Mouse (Mus musculus) CD4-positive helper T cell, adult 2 months (primary cell): Measurements from ENCODE around the gene Lef1.

Experiments
- DNase-seq: peaks from one replicate; pipeline ENCODE4 v3.0.0-alpha.2; 2012; ENCODE audit warnings: low read depth, missing footprints, low spot score

The Lef1 gene

DNA sequence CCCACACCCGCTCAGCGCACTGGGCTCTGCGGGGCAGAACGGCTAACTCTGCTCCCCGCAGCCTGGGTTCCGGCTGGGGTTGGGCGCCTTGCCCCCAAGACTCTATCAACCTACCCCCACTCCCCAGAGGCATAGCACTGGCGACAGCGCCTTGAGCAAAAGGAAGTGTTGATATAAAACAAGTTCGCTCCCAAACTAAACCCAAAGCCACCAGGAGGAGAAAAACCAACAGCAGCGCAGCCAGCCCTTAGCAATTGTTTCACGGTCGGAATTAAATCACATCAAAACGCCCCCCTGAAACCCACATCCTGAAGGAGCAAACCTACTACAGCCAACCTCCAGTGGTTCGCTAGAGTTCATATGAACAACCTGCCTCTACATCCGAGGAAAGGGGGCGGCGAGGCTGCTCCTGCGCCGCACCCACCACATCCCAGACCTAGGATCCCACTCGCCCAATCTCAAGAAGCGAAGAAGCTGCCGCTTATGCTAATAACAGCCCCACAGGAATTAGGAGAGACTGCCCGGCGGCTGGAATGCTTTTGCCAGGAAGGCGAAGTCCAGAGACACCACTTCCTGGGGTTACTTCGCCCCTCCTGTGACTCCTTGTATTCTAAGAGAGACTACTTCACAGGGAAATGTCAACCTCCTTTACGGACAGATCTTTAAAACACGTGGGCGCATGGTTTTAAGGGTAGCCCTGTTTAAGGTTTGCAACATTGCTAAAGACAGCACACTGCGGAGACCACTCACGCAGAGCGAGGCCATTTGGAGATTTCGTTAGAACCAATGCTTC is 2.8 kb upstream of the Lef1 start:
- DNase-seq: peak; percentile 55

DNA sequence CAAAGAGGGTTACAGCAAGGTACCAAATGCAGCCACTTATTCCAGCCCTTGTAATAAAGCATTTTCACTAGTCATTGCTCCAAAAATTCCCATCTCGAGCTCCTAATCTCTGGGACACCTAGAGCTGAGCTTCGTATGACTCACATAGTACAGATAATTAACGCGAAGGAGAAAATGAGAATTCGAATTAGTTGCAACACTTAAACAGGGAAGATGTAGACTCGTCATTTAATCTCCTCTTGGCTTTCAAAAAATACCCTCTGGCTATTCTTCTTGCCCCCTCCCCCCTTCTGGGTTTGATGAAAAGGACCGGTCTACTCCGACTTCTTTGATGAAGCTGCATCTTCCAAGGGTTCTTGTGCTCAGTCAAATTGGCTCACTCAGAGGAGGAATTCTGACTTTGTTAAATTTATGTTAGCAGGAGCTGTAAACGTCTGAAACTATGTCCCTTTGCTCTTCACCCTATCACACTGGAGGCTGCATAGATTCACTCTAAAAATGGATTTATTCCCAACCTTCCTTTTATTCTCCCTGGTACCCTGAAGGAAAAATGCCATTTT is 2.1 kb upstream of the Lef1 start:
- DNase-seq: no peak

DNA sequence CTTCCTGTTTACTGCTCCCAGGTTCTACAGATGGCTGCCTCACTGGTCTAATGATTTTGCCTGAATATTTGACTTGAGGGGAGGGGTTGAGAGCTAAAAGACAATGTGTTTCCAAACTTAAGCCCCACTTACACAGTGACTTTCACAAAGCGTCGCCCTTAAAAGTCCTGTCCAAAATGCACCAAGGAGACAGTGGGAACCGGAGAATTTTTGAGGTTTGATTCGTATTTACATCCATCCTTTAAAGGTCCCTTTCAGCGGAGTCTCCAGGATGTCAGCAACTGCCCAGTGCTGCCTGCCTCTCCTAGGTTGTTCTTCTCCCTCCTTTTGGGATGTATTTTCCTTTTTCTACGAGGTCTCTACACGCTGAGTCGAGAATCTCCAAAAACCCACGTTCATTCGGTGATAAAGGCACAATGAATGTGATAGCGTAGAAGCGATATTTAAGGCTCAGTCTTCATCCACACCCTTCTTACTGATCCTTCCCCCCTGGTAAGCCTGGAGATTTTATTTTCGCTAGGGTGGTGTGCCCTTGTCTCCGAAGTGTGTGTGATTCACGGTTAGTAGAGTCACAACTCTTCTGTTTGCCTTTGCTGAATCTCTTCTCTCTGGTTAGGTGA is 1.1 kb upstream of the Lef1 start:
- DNase-seq: peak; percentile 35

DNA sequence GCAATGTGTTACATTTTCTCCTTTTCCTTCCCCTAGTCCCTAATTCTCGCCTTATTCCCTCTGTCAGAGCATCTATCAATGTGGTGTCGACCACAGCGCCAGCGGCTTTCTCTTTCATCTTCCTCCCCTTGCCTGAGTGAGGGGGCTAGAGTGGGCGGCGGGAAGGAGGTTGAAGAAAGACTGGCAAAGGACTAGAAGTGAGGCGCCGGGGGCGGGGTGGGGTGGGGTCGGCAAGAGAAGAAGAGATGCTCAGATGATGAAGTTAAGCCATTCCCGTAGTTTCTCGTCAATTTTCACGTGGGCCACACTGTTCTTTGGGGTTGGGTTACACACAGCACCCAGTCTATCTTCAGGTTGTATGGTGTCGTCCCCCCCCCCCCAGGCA is 593 bp upstream of the Lef1 start:
- DNase-seq: peak; percentile 59

DNA sequence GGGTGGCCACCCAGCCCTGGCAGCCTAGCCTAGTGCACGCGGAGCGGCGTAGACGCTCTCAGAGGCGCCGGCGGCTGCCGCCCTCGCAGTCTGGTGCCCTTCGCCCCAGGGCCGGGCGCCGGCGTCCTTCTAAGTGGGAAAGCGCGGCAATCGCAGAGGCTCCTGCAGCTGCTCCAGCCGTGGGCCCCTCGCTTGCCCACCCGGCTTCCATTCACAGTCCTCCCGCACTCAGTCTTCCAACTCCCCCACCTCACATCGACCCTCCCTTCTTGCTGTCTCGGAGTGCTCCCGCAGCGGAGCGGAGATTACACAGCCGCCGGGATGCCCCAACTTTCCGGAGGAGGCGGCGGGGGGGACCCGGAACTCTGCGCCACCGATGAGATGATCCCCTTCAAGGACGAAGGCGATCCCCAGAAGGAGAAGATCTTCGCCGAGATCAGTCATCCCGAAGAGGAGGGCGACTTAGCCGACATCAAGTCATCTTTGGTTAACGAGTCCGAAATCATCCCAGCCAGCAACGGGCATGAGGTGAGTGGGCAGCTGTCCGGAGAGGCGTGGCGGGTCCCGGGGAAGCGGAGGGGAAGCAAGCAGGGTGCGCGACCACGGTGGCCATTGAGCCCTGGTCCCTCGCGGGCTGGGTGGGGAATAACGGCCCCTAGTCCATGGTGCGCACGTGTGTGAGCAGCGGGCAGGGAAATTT is 1.0 kb downstream of the Lef1 start:
- peak; percentile 67 for DNase-seq

DNA sequence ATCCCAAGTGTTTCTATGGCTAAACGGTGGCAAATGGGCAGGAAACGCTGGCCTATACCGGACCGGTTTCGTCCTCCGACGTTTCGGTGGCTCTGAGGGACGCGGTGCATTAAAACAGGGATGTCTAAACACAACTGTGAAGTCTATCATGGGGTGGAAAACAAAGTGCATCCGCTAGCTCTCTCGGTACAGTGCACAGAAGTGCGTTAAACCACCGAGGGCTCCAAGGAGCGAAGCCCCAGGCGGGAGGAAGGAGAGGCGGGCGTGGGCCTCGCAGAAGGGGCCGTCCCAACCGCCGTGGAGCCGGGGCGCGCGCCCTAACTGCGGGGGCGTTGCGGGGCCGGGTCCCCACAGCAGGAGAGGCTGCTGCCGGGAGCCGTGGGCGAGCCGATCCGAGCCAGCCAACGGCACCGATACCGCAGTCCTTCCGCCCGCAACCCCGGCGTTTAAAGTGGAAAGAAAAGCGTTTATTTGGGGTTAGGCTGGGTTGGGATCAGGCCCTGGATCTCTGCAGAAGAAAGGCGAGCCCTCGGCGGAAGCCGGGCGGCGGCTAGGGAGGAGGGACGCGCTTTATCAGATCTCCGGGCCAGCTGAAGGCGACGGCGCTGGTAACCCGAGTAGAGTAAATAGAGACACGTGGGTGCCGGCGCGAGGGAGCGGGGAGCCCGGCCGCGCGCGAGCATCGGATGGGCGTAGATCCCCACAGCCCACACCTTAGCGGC is 1.7 kb downstream of the Lef1 start:
- DNase-seq: peak; percentile 93

DNA sequence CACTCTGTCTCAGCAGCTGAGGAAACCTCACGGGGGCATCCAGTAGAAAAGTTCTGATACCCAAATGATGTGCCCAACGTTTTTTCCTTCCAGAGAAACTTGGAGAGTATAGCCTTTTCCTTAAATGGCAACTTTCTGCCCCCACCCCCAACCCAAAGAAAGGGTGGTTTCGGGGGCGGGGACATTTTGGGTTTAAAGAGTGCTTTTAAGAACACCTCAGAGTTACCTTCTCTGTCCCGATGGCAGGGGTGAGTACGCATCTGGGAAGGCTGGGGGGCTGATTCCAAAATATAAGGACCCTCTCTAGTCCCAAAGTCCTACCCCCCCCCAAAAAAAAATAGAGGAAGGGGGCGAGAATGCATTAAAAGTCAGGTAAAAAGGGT is 2.3 kb downstream of the Lef1 start:
- no peak for DNase-seq

DNA sequence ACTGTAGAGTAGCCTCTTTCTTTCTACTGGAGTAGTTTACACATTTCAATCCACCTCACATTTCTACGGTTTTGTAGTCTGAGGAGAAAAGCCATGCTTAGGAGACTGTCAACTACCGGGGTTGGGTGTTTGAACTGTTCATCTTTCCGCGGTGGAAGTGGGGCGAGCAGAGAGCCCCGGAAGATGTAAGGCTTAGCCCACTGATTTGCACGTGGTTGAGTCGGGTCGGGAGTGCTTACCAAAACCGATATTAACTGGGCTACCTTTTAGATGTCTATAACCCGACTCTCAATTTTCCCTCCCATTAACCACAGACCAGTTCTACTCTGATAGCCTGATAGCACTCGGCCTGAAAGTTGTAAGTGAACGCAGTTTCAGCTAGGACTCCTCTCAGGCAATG is 2.8 kb downstream of the Lef1 start:
- DNase-seq: peak; percentile 82

DNA sequence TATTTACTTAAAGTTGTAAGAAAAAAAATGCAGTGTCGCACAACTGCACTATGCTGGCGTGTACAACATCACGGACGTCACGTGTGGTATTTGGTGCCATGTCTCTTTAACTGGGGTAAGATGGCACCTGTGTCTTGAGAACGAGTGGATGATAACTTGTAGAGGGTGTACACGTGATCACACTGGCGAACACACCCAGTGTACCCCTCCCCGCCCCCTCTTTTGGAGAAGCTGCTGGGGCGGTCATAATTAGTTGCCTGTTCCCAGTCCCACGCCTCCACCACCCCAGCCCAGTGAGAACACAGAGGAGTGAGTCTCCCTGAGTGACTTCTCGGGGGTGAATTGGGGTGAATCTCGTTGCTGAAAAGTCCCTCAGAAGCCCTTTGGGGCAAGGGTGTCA is 5.8 kb downstream of the Lef1 start:
- DNase-seq: peak; percentile 74

DNA sequence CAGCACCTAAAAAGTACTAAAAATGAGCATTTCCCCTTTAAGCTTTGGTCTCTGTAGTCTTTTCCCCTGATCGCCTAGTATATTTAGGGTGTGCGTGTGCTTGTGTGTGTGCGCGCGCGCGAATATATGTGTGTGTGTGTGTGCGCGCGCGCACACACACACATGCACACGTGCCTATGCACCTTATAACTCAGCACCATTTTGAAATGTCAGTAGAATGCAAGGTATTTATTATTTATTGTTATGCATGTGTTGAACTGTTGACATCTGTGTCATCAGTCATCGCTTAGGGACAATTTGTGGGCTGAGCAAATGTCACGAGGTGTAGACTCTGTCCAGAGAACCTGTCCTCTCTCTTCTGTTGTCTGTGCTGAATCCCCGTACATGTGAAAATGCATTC is 7.1 kb downstream of the Lef1 start:
- DNase-seq: peak; percentile 81

DNA sequence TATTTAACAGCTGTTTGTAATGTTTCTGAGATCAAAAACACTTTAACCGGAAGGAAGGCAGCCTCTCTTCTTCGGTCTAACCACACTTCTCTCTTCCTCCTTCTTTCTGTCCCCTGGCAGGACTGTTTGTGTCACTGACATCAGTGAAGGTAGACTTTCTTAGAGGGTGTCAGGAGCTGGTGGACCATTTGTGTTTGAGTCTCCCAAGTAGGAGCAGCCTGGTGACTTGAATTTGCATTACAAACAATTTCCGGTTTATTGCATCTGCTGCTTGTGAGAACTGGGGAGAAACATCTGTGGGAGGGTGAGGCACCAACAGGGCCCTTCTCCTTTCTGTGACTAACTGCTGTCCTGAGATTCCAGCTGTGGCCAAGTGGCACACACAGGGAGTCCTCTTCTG is 7.6 kb downstream of the Lef1 start:
- DNase-seq: peak; percentile 85

DNA sequence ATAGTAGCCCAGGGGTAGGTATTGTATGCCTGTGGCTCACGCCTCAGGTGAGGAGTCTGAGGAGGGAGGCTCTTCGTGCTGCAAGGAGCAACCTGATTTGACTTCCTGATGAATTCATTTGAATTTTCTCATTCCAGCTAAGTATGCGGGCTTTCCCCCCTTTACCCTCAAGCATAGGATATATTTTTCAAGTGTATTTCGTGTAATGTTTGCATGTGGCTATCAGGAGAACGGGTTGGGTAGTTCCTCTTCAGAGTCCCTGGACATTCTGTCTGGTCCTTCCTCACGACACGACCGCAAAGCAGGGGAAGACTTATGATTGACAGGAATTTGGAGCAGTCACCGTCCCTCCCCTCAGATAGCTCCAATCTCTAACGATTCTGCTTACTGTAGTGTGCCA is 9.2 kb downstream of the Lef1 start:
- DNase-seq: peak; percentile 35

DNA sequence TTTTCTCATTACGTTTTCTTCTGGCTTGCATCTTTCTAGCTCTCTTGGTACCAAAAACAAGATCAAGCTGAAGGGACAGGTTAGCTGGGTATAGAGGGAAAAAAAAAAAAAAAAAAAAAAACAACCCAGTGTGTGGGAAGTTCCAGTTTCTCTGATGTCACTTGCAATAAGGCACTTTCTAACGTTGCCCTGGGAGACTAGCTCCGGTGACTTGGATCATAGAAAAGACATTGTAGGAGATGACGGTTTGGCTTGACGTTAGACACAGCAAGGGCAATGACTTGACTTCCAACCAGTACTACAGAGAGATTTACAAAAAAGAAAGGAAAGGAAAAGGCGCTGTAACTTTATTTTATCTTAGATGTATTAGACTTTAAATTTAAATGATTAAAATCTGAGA is 13.2 kb downstream of the Lef1 start:
- DNase-seq: no peak

DNA sequence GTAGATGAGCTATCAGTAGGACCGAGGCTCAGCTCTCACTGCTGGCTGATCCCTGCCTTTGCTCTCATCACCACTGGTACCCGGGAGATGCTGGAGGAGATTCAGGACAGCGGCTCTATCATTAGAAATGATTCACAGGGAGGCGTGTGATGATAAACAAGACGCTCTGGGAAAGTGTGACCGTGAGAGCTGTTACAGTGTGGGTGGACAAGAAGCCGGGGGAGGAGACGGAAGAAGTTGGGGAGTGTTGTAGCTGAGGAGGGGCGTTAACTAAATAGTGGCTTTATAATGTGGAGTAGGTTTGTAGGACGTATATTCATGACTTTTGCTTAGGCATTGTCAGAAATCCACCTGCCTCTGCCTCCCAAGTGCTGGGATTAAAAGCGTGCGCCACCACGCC is 15.6 kb downstream of the Lef1 start:
- DNase-seq: peak; percentile 55

DNA sequence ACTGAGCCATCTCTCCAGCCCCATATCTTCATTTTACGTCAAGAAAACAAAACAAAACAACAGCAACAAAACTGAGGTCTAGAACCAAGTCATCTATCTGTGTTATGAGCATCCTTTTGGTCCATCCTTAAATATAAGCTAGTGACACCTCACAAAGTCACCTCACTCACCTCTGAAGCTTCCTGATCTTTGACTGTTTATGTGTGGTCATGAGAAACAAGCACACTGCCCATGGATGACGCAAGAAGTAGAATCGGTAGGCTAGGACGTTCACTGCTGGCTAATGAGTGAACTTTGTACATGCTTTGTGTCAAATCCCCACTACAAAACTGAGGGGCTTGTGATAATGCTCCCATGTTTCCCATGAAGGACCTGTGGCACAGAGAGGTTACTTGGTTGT is 16.2 kb downstream of the Lef1 start:
- DNase-seq: no peak

DNA sequence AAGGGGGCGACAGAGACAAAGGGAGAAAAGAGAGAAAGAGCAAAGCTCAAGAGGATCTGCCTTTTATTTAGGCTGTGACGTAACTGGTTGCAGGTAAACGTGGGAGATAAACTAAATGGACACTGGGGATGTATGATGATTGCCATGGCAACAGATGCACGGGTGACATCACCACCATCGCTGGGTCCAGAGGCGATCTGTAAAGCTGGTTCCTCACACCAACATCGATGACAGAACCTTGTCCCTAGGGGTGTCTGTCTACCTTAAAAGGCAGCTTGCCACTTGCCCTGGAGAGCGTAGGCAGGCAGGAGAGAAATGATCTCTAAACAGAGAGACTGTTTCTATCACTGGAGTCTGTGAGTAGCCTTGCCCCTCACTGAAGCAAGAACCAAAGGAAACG is 23.7 kb downstream of the Lef1 start:
- no peak for DNase-seq

DNA sequence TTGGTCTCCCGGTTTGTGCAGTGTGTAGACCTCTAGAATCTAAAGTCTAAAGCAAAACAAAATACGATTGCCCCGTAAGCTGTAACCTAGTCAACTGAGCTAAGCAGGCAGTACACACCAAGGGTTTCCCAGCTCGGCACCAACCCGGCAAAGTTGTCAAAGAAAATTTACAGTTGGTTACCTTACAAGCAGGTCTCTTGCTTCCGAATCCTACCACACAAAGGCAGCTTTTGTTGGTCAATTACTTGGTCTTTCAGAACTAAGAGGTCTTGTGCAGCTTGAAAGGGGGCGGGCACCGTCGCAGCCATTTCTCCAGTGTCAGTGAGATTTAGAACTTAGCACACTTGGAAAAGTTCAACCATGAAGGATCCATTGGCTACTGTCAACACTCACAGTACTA is 25.2 kb downstream of the Lef1 start:
- DNase-seq: no peak

DNA sequence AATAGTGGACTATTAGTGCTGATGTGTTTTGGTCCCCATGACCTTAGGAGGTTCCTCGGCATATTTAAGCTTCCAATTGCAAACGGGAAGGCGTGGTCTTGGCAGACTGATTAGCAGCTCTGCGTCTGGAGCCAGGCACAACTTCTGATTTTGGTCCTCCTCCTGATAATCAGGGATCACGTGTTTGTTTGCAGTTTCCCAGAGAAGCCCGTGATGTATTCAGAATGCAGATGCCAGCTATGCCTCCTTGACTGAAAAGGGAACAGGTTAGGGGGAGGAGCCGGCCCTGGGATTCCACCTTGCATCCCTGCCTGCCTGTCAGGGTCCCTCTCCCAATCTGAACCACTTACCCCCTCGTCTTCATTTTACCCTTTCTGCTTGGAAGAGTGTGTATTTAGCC is 26.2 kb downstream of the Lef1 start:
- DNase-seq: no peak

DNA sequence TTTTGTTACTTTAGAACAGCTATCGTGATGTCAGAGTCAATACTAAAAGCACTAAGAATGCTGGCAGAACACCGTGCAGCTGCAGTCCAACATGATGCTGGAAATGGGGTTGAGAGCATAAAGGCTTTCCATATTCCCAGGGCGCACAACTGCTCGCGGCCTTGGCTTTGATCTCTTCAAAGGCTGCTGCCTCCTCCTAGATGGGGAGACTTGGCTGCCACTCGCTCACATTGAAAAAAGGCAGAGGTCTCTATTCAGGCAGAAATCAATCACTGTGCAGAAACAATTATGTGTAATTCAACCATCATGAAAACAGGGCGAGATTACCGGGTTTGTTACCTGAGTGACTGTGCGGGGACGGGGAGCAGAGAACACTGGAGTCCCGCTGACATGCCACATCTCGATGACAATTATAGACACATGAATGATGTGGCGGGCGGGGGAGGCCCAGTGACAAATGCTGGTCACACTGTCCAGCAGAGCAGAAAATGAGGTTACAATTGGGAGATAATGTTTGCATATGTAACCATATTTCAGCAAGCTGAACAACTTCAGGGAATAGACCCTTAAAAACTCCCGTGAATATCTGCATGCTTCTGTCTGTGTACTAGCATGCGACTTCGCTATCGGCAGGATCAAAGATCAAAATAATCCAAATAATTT is 27.0 kb downstream of the Lef1 start:
- DNase-seq: peak; percentile 47

DNA sequence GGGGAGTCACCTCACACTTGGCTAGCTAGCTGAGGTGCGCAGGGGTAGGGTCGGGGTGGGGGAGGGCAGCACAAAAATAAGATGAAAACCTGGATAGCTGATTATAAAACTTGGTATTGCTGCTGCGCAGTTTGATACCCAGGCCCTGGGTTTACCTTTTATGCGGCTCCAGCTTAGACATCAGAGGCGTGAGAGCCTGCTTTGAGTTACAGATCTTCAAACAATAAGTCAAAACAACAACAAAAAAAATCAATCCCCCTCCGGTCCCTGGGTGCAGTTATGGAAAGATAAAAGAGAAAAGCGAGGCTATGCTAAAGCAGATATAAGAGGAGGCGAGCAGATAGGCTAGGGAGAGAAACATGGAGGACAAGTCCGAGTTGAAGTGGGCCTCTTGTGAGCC is 28.0 kb downstream of the Lef1 start:
- peak; percentile 64 for DNase-seq

DNA sequence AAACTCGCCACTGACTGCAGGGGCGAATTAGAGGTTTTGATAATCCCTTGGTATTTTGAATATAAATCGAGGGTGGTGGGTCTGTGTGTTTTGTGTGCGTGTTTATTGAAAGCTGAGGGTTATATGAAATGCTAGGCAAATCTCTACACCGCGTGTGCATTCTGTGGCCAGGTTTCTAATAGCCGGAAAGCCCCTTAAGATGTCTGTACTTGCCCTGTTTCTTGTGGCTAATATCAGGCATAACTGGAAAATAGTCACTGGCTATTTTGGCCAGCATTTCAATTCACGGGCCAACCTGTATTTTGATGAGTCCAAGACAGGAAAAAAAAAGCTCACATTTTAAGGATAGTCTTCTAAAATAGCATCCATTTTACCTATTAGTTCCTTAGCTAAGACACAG is 28.5 kb downstream of the Lef1 start:
- no peak for DNase-seq
